Mouse (Mus musculus) CH12.LX (cell line): Measurements from ENCODE around the gene Eif3j1. TPM values are rescaled to one million over a fixed set of nuclear protein-coding genes. Genes with fewer than 3 reads are reported as not detected.

Source experiments
- DNase-seq: peaks from one replicate; pipeline ENCODE4 v3.0.0-alpha.2; 2013; ENCODE audit errors: extremely low read depth
- H3K27ac ChIP-seq: 2 replicates; pipeline ENCODE4 v1.5.1; 2012; ENCODE audit warnings: low read depth, mild to moderate bottlenecking, control low read depth, moderate library complexity; ENCODE audit not compliant: insufficient read depth
- H3K27me3 ChIP-seq: replicated peaks from 2 replicates; pipeline ENCODE3; 2012; ENCODE audit warnings: inconsistent platforms
- H3K36me3 ChIP-seq, 2 experiments: replicated peaks in 1 of 2; 2 replicates each; pipeline versions ENCODE3 to v1.6.1; 2012; ENCODE audit warnings: inconsistent platforms in 1 of 2, low read length in 1 of 2, mild to moderate bottlenecking in 1 of 2, mixed read lengths in 1 of 2, moderate library complexity in 1 of 2; ENCODE audit not compliant: control insufficient read depth in 1 of 2, insufficient read depth in 1 of 2
- H3K4me1 ChIP-seq, 2 experiments: 2 replicates each; pipeline ENCODE4 v1.6.1; 2012; ENCODE audit warnings: inconsistent platforms in 1 of 2, moderate library complexity in 1 of 2; ENCODE audit not compliant: insufficient read depth in 2 of 2, control insufficient read depth in 1 of 2
- H3K4me2 ChIP-seq: 2 replicates; pipeline ENCODE4 v1.6.1; 2012; ENCODE audit warnings: low read depth, mild to moderate bottlenecking, control low read depth; ENCODE audit not compliant: poor library complexity, insufficient read depth, severe bottlenecking
- H3K4me3 ChIP-seq, 3 experiments: fragments of 150-350 bp in 1 of 3; sonication (generic) in 1 of 3; replicated peaks in 1 of 3; 2 replicates each; pipeline versions ENCODE3 to v1.5.1; 2011 to 2012; ENCODE audit warnings: low read depth in 2 of 3, low read length in 2 of 3, mild to moderate bottlenecking in 2 of 3, moderate library complexity in 2 of 3, control low read depth in 1 of 3, improper control_type of control experiment in 1 of 3, inconsistent platforms in 1 of 3, mixed read lengths in 1 of 3; ENCODE audit not compliant: poor library complexity in 1 of 3
- H3K79me2 ChIP-seq: replicated peaks from 2 replicates; pipeline ENCODE4 v1.6.1; 2012; ENCODE audit warnings: mild to moderate bottlenecking, moderate library complexity; ENCODE audit not compliant: control insufficient read depth, poor library complexity, insufficient read depth, severe bottlenecking; ENCODE audit errors: extremely low read depth
- H3K9ac ChIP-seq: 2 replicates; pipeline ENCODE4 v1.6.1; 2012; ENCODE audit warnings: low read depth, mild to moderate bottlenecking, control low read depth, moderate library complexity; ENCODE audit not compliant: insufficient read depth
- H3K9me3 ChIP-seq: replicated peaks from 2 replicates; pipeline ENCODE3; 2012; ENCODE audit warnings: low read length, inconsistent platforms, mixed read lengths
- CHD1 ChIP-seq: IDR thresholded peaks from 2 replicates; pipeline ENCODE4 v1.6.1; 2012; ENCODE audit warnings: low read depth, low read length, improper control_type of control experiment, inconsistent platforms
- CHD2 ChIP-seq: IDR thresholded peaks from 2 replicates; pipeline ENCODE4 v1.6.1; 2011; ENCODE audit warnings: low read length, improper control_type of control experiment
- E2F4 ChIP-seq: IDR thresholded peaks from 2 replicates; pipeline ENCODE4 v1.6.1; 2011; ENCODE audit warnings: low read depth, low read length, improper control_type of control experiment; ENCODE audit not compliant: insufficient replicate concordance
- ELF1 ChIP-seq: IDR thresholded peaks from 2 replicates; pipeline ENCODE4 v1.6.1; 2014; ENCODE audit warnings: low read depth, mild to moderate bottlenecking, inconsistent platforms, low read length, improper control_type of control experiment
- ETS1 ChIP-seq: conservative IDR thresholded peaks from 2 replicates; pipeline ENCODE4 v1.6.1; 2012; ENCODE audit warnings: low read depth, mild to moderate bottlenecking, inconsistent platforms, low read length, improper control_type of control experiment, moderate library complexity
- GABPA ChIP-seq: IDR thresholded peaks from 2 replicates; pipeline ENCODE4 v1.6.1; 2012; ENCODE audit warnings: low read depth, low read length, improper control_type of control experiment, inconsistent platforms; ENCODE audit not compliant: insufficient replicate concordance
- HCFC1 ChIP-seq: IDR thresholded peaks from 2 replicates; pipeline ENCODE4 v1.6.1; 2012; ENCODE audit warnings: low read depth, mild to moderate bottlenecking, inconsistent platforms, low read length, improper control_type of control experiment
- IRF4 ChIP-seq: IDR thresholded peaks from 2 replicates; pipeline ENCODE4 v1.6.1; 2014; ENCODE audit warnings: low read depth, mild to moderate bottlenecking, inconsistent platforms, low read length, improper control_type of control experiment
- KAT2A ChIP-seq: IDR thresholded peaks from 2 replicates; pipeline ENCODE4 v1.6.1; 2012; ENCODE audit warnings: low read length, improper control_type of control experiment, inconsistent platforms; ENCODE audit not compliant: insufficient replicate concordance
- MAFK ChIP-seq: IDR thresholded peaks from 2 replicates; pipeline ENCODE4 v1.6.1; 2011; ENCODE audit warnings: low read length, improper control_type of control experiment; ENCODE audit not compliant: insufficient replicate concordance
- MAX ChIP-seq: IDR thresholded peaks from 2 replicates; pipeline ENCODE4 v1.6.1; 2011; ENCODE audit warnings: low read length, improper control_type of control experiment
- MAZ ChIP-seq: IDR thresholded peaks from 2 replicates; pipeline ENCODE4 v1.6.1; 2012; ENCODE audit warnings: low read depth, mild to moderate bottlenecking, inconsistent platforms, low read length, improper control_type of control experiment, moderate library complexity
- MEF2A ChIP-seq: IDR thresholded peaks from 2 replicates; pipeline ENCODE4 v1.6.1; 2014; ENCODE audit warnings: low read depth, mild to moderate bottlenecking, inconsistent platforms, low read length, improper control_type of control experiment, borderline replicate concordance
- MXI1 ChIP-seq: IDR thresholded peaks from 2 replicates; pipeline ENCODE4 v1.6.1; 2011; ENCODE audit warnings: mild to moderate bottlenecking, low read depth, low read length, improper control_type of control experiment
- NELFE ChIP-seq: IDR thresholded peaks from 2 replicates; pipeline ENCODE4 v1.6.1; 2011; ENCODE audit warnings: low read depth, low read length, improper control_type of control experiment
- NRF1 ChIP-seq: IDR thresholded peaks from 2 replicates; pipeline ENCODE4 v1.6.1; 2014; ENCODE audit warnings: low read depth, mild to moderate bottlenecking, inconsistent platforms, low read length, improper control_type of control experiment, moderate library complexity
- PAX5 ChIP-seq: IDR thresholded peaks from 2 replicates; pipeline ENCODE4 v1.6.1; 2012; ENCODE audit warnings: low read length, inconsistent platforms, mixed read lengths
- POLR2A ChIP-seq: IDR thresholded peaks from 2 replicates; pipeline ENCODE4 v1.6.1; 2011; ENCODE audit warnings: low read depth, mild to moderate bottlenecking, improper control_type of control experiment, low read length
- POLR2AphosphoS2 ChIP-seq: IDR thresholded peaks from 2 replicates; pipeline ENCODE4 v1.6.1; 2011; ENCODE audit warnings: low read depth, low read length, improper control_type of control experiment
- RAD21 ChIP-seq: IDR thresholded peaks from 2 replicates; pipeline ENCODE4 v1.6.1; 2011; ENCODE audit warnings: low read depth, mild to moderate bottlenecking, low read length, improper control_type of control experiment, moderate library complexity
- TBP ChIP-seq: conservative IDR thresholded peaks from 2 replicates; pipeline ENCODE4 v1.6.1; 2011; ENCODE audit warnings: low read depth, low read length, improper control_type of control experiment
- ZC3H11A ChIP-seq: IDR thresholded peaks from 2 replicates; pipeline ENCODE4 v1.6.1; 2012; ENCODE audit warnings: low read depth, mild to moderate bottlenecking, inconsistent platforms, low read length, improper control_type of control experiment
- ZKSCAN1 ChIP-seq: IDR thresholded peaks from 2 replicates; pipeline ENCODE4 v1.6.1; 2012; ENCODE audit warnings: low read depth, inconsistent platforms, low read length, improper control_type of control experiment, borderline replicate concordance
- ZMIZ1 ChIP-seq: IDR thresholded peaks from 2 replicates; pipeline ENCODE4 v1.6.1; 2012; ENCODE audit warnings: low read depth, mild to moderate bottlenecking, inconsistent platforms, low read length, improper control_type of control experiment
- ZNF384 ChIP-seq: IDR thresholded peaks from 2 replicates; pipeline ENCODE4 v1.6.1; 2012; ENCODE audit warnings: low read depth, low read length, improper control_type of control experiment, inconsistent platforms
- dilution Hi-C: fragments of 300-500 bp; cut with MboI; formaldehyde crosslinking; loops from 2 replicates; pipeline ENCODE4 v1.14.3; 2020; ENCODE audit warnings: low sequenced_read_pairs; ENCODE audit not compliant: extremely low pct_unique_long_range_greater_than_20kb, extremely low pct_ligation_motif_present
- in situ Hi-C: fragments of 300-500 bp; cut with MboI; formaldehyde crosslinking; loops from 3 replicates; pipeline ENCODE4 v1.14.3; 2019; ENCODE audit warnings: low sequenced_read_pairs, low pct_ligation_motif_present, low pct_unique_long_range_greater_than_20kb, mixed read lengths
- polyA plus RNA-seq: library from polyadenylated mRNA; unstranded; fragments of >175 nt; gene quantifications from 2 replicates; pipeline ENCODE4 v1.2.1, GENCODE M21; 2012; ENCODE audit warnings: low read depth; ENCODE audit not compliant: insufficient read length
- total RNA-seq, 2 experiments: library from RNA; depleted of rRNA; stranded (reverse); fragments of 300-350 nt in 1 of 2; fragments of >200 nt in 1 of 2; gene quantifications; 2 replicates each; pipeline ENCODE4 v1.2.3; 2012 to 2014

Eif3j1 gene
- total and polyA plus RNA-seq, 3 experiments: 20.1 to 40.1 (median 27.9) TPM

DNA sequence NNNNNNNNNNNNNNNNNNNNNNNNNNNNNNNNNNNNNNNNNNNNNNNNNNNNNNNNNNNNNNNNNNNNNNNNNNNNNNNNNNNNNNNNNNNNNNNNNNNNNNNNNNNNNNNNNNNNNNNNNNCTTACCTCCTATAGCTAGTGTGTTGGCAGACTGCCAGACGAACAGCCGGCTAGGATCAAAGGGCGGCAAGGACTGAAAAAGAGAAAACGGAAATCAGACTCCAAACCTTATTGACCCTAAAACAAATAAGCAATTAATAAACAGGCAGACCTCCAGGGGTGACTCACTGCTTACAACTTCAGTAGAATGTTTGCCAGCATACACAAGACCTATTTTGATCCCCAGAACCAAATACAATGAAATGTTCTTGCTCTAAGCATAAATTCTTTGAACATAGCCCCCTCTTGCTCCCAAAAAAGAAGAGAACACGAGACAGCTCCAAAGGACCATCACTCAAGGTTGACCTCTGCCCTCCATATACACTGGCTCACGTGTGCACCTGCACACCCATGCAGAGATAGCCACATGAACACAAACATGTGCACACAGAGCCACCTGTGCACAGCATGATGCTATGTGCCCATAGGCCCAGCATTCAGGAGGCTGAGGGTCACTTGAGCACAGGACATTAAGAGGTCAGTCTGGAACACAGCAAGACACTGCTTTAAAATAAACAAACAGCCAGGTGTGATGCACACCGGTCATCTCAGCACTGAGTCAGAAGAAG, 53.5 kb downstream of the Eif3j1 start:
- Histone ChIP-seq H3K9ac (no peak overlapping the region), H3K27me3 (no peaks in the 10 kb centered on the region), H3K4me2 (no peak overlapping the region), H3K4me3 (no peak overlapping the region)
- dilution Hi-C loops: no loop called here
- TF ChIP-seq POLR2A (no peak), POLR2AphosphoS2 (no peak), ZMIZ1 (no peak), RAD21 (no peak), IRF4 (no peak), MAFK (no peak), E2F4 (no peak), ZNF384 (no peak), MXI1 (no peak), ZKSCAN1 (no peak), NRF1 (no peak), KAT2A (no peak), ZC3H11A (no peak), MAZ (no peak), PAX5 (no peak), MEF2A (no peak), HCFC1 (no peak), CHD1 (no peak), ELF1 (no peak)
- TF ChIP-seq, all 38 proteins: peak for 0
- Histone ChIP-seq H3K27ac (no peak overlapping the region), H3K79me2 (no peaks in the 10 kb centered on the region), H3K36me3 (peaks cover 56 to 86% of the 10 kb centered on the region in 2 experiments), H3K9me3 (no peaks in the 10 kb centered on the region), H3K4me1 (no peaks in the 10 kb centered on the region)
- in situ Hi-C loops: no loop called here
- no peak for DNase-seq

DNA sequence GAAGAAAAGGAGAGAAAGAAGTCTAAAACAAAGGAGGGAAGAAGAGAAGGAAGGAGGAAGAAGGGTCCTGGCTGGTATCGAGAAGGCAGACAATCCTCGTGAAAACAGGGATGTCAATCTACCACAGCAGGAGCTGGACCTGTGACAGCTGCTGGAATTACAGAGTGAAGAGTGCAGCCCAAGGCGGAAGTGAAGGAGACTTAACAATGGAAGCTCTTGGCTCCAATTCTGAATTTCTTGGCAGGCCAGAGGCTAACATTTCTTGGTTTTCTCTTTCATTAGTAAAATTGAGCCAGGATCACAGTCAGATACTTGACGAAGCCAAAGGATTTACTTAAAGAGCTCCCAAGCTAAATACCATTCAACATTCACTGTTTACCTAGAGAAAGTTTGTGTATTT, 58.1 kb downstream of the Eif3j1 start:
- Histone ChIP-seq H3K79me2 (no peaks in the 10 kb centered on the region), H3K9ac (no peak overlapping the region), H3K4me2 (no peak overlapping the region), H3K9me3 (no peaks in the 10 kb centered on the region), H3K27me3 (no peaks in the 10 kb centered on the region), H3K36me3 (peaks cover 44 to 86% of the 10 kb centered on the region in 2 experiments), H3K4me3 (no peak overlapping the region), H3K4me1 (no peaks in the 10 kb centered on the region), H3K27ac (no peak overlapping the region)
- no peak for DNase-seq
- in situ Hi-C loops (no loop called here), dilution Hi-C loops (no loop called here)
- TF ChIP-seq ZMIZ1: no peak
- no peak for TF ChIP-seq POLR2AphosphoS2
- TF ChIP-seq MXI1: no peak
- TF ChIP-seq PAX5: no peak
- TF ChIP-seq MEF2A: no peak
- no peak for TF ChIP-seq TBP
- TF ChIP-seq NELFE: no peak
- TF ChIP-seq CHD2: no peak
- no peak for TF ChIP-seq GABPA
- TF ChIP-seq MAX: no peak
- no peak for TF ChIP-seq ETS1
- TF ChIP-seq ZKSCAN1: no peak
- TF ChIP-seq RAD21: no peak
